Mouse (Mus musculus): ENCODE results near the gene Asrgl1. TPM values are rescaled to one million over a fixed set of nuclear protein-coding genes. Genes with fewer than 3 reads are reported as not detected.

The Asrgl1 gene
- polyA plus RNA-seq, 1 experiment from 2014 or later, result 14.5 TPM

GRCm38 (mm10) chr19:9081311-9082190 lies 53.9 kb downstream of the Asrgl1 start:
- H3K4me3 ChIP-seq (ENCODE audit: low read depth, low read length), result no peak overlapping the region
- no peak overlapping the region for H3K27ac ChIP-seq (ENCODE audit: low read depth, low read length)
- no peaks in the 10 kb centered on the region for H3K36me3 ChIP-seq (ENCODE audit: control insufficient read depth, insufficient read depth, low read length)
- 75% methylated on average over 14 of the region's 14 CpGs for WGBS
- H3K9ac ChIP-seq (ENCODE audit: low read length), result no peak overlapping the region
- ATAC-seq (ENCODE audit: insufficient read depth, low FRiP score, low TSS enrichment) (no peak), DNase-seq (ENCODE audit: low spot score) (no peak)
- no peaks in the 10 kb centered on the region for H3K9me3 ChIP-seq (ENCODE audit: control insufficient read depth, low read length)
- no peaks in the 10 kb centered on the region for H3K27me3 ChIP-seq (ENCODE audit: control insufficient read depth, insufficient read depth, low read length)
- H3K4me1 ChIP-seq (ENCODE audit: control insufficient read depth, insufficient read depth, low read length), result no peaks in the 10 kb centered on the region
- H3K4me2 ChIP-seq (ENCODE audit: low read depth), result no peak overlapping the region

- DNase-seq (ENCODE audit: low spot score) (no peak), ATAC-seq (ENCODE audit: insufficient read depth, low FRiP score, low TSS enrichment) (no peak)
- Histone ChIP-seq H3K36me3 (ENCODE audit: control insufficient read depth, insufficient read depth, low read length) (no peaks in the 10 kb centered on the region), H3K27ac (ENCODE audit: low read depth, low read length) (no peak overlapping the region), H3K4me2 (ENCODE audit: low read depth) (no peak overlapping the region), H3K9me3 (ENCODE audit: control insufficient read depth, low read length) (no peaks in the 10 kb centered on the region), H3K27me3 (ENCODE audit: control insufficient read depth, insufficient read depth, low read length) (no peaks in the 10 kb centered on the region), H3K4me1 (ENCODE audit: control insufficient read depth, insufficient read depth, low read length) (no peaks in the 10 kb centered on the region), H3K9ac (ENCODE audit: low read length) (no peak overlapping the region), H3K4me3 (ENCODE audit: low read depth, low read length) (no peak overlapping the region)
- WGBS, result 38% methylated on average over 7 of the region's 7 CpGs
These were observed 55.5 kb downstream of the Asrgl1 start for GRCm38 (mm10) chr19:9079916-9080315.

- Histone ChIP-seq H3K27me3 (ENCODE audit: control insufficient read depth, insufficient read depth, low read length) (no peaks in the 10 kb centered on the region), H3K4me2 (ENCODE audit: low read depth) (no peak overlapping the region), H3K27ac (ENCODE audit: low read depth, low read length) (no peak overlapping the region), H3K9ac (ENCODE audit: low read length) (no peak overlapping the region), H3K36me3 (ENCODE audit: control insufficient read depth, insufficient read depth, low read length) (no peaks in the 10 kb centered on the region), H3K4me3 (ENCODE audit: low read depth, low read length) (no peak overlapping the region), H3K4me1 (ENCODE audit: control insufficient read depth, insufficient read depth, low read length) (no peaks in the 10 kb centered on the region), H3K9me3 (ENCODE audit: control insufficient read depth, low read length) (no peaks in the 10 kb centered on the region)
- ATAC-seq (ENCODE audit: insufficient read depth, low FRiP score, low TSS enrichment) (no peak), DNase-seq (ENCODE audit: low spot score) (no peak)
- WGBS, result 82% methylated on average over 4 of the region's 4 CpGs
These were observed 58.3 kb downstream of the Asrgl1 start for GRCm38 (mm10) chr19:9076982-9077660.

- H3K27ac ChIP-seq (ENCODE audit: low read depth, low read length), result no peak overlapping the region
- no peak for DNase-seq (ENCODE audit: low spot score)
- WGBS, result 89% methylated on average over 3 of the region's 3 CpGs
These were observed 59.4 kb downstream of the Asrgl1 start for GRCm38 (mm10) chr19:9076035-9076434.

GRCm38 (mm10) chr19:9075558-9075957 lies 59.9 kb downstream of the Asrgl1 start:
- Histone ChIP-seq H3K4me1 (ENCODE audit: control insufficient read depth, insufficient read depth, low read length) (no peaks in the 10 kb centered on the region), H3K27ac (ENCODE audit: low read depth, low read length) (no peak overlapping the region), H3K4me2 (ENCODE audit: low read depth) (no peak overlapping the region), H3K36me3 (ENCODE audit: control insufficient read depth, insufficient read depth, low read length) (no peaks in the 10 kb centered on the region), H3K9ac (ENCODE audit: low read length) (no peak overlapping the region), H3K27me3 (ENCODE audit: control insufficient read depth, insufficient read depth, low read length) (no peaks in the 10 kb centered on the region), H3K9me3 (ENCODE audit: control insufficient read depth, low read length) (no peaks in the 10 kb centered on the region), H3K4me3 (ENCODE audit: low read depth, low read length) (no peak overlapping the region)
- 87% methylated on average over 2 of the region's 2 CpGs for WGBS
- ATAC-seq (ENCODE audit: insufficient read depth, low FRiP score, low TSS enrichment), result no peak
- DNase-seq (ENCODE audit: low spot score), result no peak

More at GRCm38 (mm10) chr19:9076035-9076434, 59.4 kb downstream of the Asrgl1 start:
- no peak for ATAC-seq (ENCODE audit: insufficient read depth, low FRiP score, low TSS enrichment)
- Histone ChIP-seq H3K27me3 (ENCODE audit: control insufficient read depth, insufficient read depth, low read length) (no peaks in the 10 kb centered on the region), H3K4me2 (ENCODE audit: low read depth) (no peak overlapping the region), H3K9me3 (ENCODE audit: control insufficient read depth, low read length) (no peaks in the 10 kb centered on the region), H3K9ac (ENCODE audit: low read length) (no peak overlapping the region), H3K4me1 (ENCODE audit: control insufficient read depth, insufficient read depth, low read length) (no peaks in the 10 kb centered on the region), H3K36me3 (ENCODE audit: control insufficient read depth, insufficient read depth, low read length) (no peaks in the 10 kb centered on the region), H3K4me3 (ENCODE audit: low read depth, low read length) (no peak overlapping the region)

- 69% methylated on average over 4 of the region's 4 CpGs for WGBS
- Histone ChIP-seq H3K4me3 (ENCODE audit: low read depth, low read length) (no peak overlapping the region), H3K4me1 (ENCODE audit: control insufficient read depth, insufficient read depth, low read length) (no peaks in the 10 kb centered on the region), H3K36me3 (ENCODE audit: control insufficient read depth, insufficient read depth, low read length) (no peaks in the 10 kb centered on the region), H3K27ac (ENCODE audit: low read depth, low read length) (no peak overlapping the region), H3K4me2 (ENCODE audit: low read depth) (no peak overlapping the region), H3K27me3 (ENCODE audit: control insufficient read depth, insufficient read depth, low read length) (no peaks in the 10 kb centered on the region), H3K9me3 (ENCODE audit: control insufficient read depth, low read length) (no peaks in the 10 kb centered on the region), H3K9ac (ENCODE audit: low read length) (no peak overlapping the region)
- no peak for ATAC-seq (ENCODE audit: insufficient read depth, low FRiP score, low TSS enrichment)
- DNase-seq (ENCODE audit: low spot score), result no peak
These were observed 61.0 kb downstream of the Asrgl1 start for GRCm38 (mm10) chr19:9074424-9074823.

- no peak overlapping the region for H3K9ac ChIP-seq (ENCODE audit: low read length)
- no peaks in the 10 kb centered on the region for H3K9me3 ChIP-seq (ENCODE audit: control insufficient read depth, low read length)
- no peak overlapping the region for H3K27ac ChIP-seq (ENCODE audit: low read depth, low read length)
- no peaks in the 10 kb centered on the region for H3K36me3 ChIP-seq (ENCODE audit: control insufficient read depth, insufficient read depth, low read length)
- ATAC-seq (ENCODE audit: insufficient read depth, low FRiP score, low TSS enrichment), result no peak
- no peak overlapping the region for H3K4me2 ChIP-seq (ENCODE audit: low read depth)
- no peaks in the 10 kb centered on the region for H3K27me3 ChIP-seq (ENCODE audit: control insufficient read depth, insufficient read depth, low read length)
- WGBS, result 77% methylated on average over 12 of the region's 12 CpGs
- no peak for DNase-seq (ENCODE audit: low spot score)
- H3K4me1 ChIP-seq (ENCODE audit: control insufficient read depth, insufficient read depth, low read length), result no peaks in the 10 kb centered on the region
- H3K4me3 ChIP-seq (ENCODE audit: low read depth, low read length), result no peak overlapping the region
These were observed 61.5 kb downstream of the Asrgl1 start for GRCm38 (mm10) chr19:9073776-9074411.

- Histone ChIP-seq H3K27ac (ENCODE audit: low read depth, low read length) (no peak overlapping the region), H3K4me3 (ENCODE audit: low read depth, low read length) (no peak overlapping the region), H3K36me3 (ENCODE audit: control insufficient read depth, insufficient read depth, low read length) (no peaks in the 10 kb centered on the region), H3K9me3 (ENCODE audit: control insufficient read depth, low read length) (no peaks in the 10 kb centered on the region), H3K27me3 (ENCODE audit: control insufficient read depth, insufficient read depth, low read length) (no peaks in the 10 kb centered on the region), H3K4me1 (ENCODE audit: control insufficient read depth, insufficient read depth, low read length) (no peaks in the 10 kb centered on the region), H3K4me2 (ENCODE audit: low read depth) (no peak overlapping the region), H3K9ac (ENCODE audit: low read length) (no peak overlapping the region)
- WGBS, result 91% methylated on average over 2 of the region's 2 CpGs
- no peak for ATAC-seq (ENCODE audit: insufficient read depth, low FRiP score, low TSS enrichment)
- no peak for DNase-seq (ENCODE audit: low spot score)
These were observed 63.3 kb downstream of the Asrgl1 start for GRCm38 (mm10) chr19:9072157-9072530.

Measured in neural tube, embryonic 11.5 days (tissue).